19 mouse cellular contexts compared by ENCODE assay signal in the genomic region with DNA sequence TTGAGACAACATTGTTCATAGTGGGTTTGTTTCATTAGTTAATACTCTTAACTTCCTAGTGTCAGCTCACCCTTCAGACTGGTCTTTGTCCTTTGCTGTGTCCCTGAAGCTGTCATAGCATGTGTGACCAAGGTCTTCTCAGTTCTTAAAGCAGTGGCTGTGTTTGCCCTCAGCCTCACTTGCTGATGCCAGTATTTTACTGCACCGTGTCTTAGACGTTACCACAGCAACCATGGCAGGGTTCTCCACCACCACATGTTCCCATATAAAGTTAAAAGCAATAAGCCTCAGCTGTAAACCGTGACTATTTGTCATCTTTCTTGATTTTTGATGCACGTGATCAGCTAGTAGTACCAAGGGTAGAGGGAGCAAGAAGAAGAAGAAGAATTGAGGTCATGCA. TPM values are rescaled to one million over a fixed set of nuclear protein-coding genes. Genes with fewer than 3 reads are reported as not detected.
DNase-seq lines count a peak whose midpoint lies in the region; ATAC-seq lines count a peak whose summit lies in the region.
"Had no signal": no experiment of that assay in that cellular context is flagged by ENCODE, and none has a peak within 500 bp of the region (broad histone marks: within the 10 kb centered on the region; RNA-seq: fewer than 3 reads in every experiment).

No protein-coding gene starts in this region.

- no peak overlapping the region for H3K4me3 ChIP-seq in heart, embryonic 12.5 days
- no peak overlapping the region for H3K4me3 ChIP-seq in heart, embryonic 16.5 days (ENCODE audit: low read length)
- H3K4me3 ChIP-seq: embryonic facial prominence, embryonic 12.5 days; forebrain, embryonic 15.5 days; heart, adult 2 months; hindbrain, embryonic 15.5 days had no signal

- H3K4me2 ChIP-seq in heart, embryonic 12.5 days = no peak overlapping the region
- H3K4me2 ChIP-seq in heart, embryonic 16.5 days (ENCODE audit: low read depth, low read length) = no peak overlapping the region
- H3K4me2 ChIP-seq: embryonic facial prominence, embryonic 12.5 days; forebrain, embryonic 15.5 days; hindbrain, embryonic 15.5 days had no signal

- intact Hi-C loops in heart, postnatal 25 days (cut with DNase I) = loop anchor here (5.0 kb wide), 1 partner anchor 108 kb away; a partner anchor contains a TSS
- intact Hi-C loops in heart, postnatal 14 days (cut with DNase I) = loop anchor here (5.0 kb wide), 1 partner anchor 108 kb away; a partner anchor contains a TSS

- 77% methylated on average over 4 of the region's 4 CpGs for WGBS in heart, embryonic 12.5 days
- 85% methylated on average over 4 of the region's 4 CpGs for WGBS in heart, embryonic 16.5 days

- ATAC-seq in heart, embryonic 12.5 days (ENCODE audit: insufficient number of reproducible peaks, low FRiP score) = no peak
- ATAC-seq in heart, embryonic 16.5 days (replicated peaks; ENCODE audit: extremely low read depth, insufficient read depth, low FRiP score) = no peak
- ATAC-seq: activated CD4-positive, CD25-positive, alpha-beta regulatory T cell, adult 4 months; forebrain, embryonic 15.5 days; Patski had no signal

- peaks cover 26% of the 10 kb centered on the region for H3K4me1 ChIP-seq in heart, embryonic 12.5 days (replicated peaks)
- peaks cover 24% of the 10 kb centered on the region for H3K4me1 ChIP-seq in heart, embryonic 16.5 days (ENCODE audit: control insufficient read depth, insufficient read depth, low read length)
- H3K4me1 ChIP-seq: embryonic facial prominence, embryonic 12.5 days; forebrain, embryonic 15.5 days; hindbrain, embryonic 15.5 days had no signal

- H3K9ac ChIP-seq in heart, embryonic 12.5 days = no peak overlapping the region
- 0 out of 2 replicates have a peak overlapping the region, but pooled peaks have one; percentile 4 for H3K9ac ChIP-seq in heart, embryonic 16.5 days (ENCODE audit: low read length)
- H3K9ac ChIP-seq: embryonic facial prominence, embryonic 12.5 days; forebrain, embryonic 15.5 days; hindbrain, embryonic 15.5 days had no signal

- no peak for DNase-seq in heart, postnatal 25 days (ENCODE audit: low spot score)
- no peak for DNase-seq in heart, postnatal 14 days
- peak; percentile 44 for DNase-seq in brain, adult 2 months (ENCODE audit: low read depth, low spot score)
- no peak for DNase-seq in cerebellum, adult 9-10 months
- DNase-seq: adrenal gland, postnatal 14 days; cerebellum, adult 2 months; cerebellum, postnatal 25 days; gastrocnemius, postnatal 36 days; heart, adult 2 months; kidney, adult 11 months; kidney, adult 9 months had no signal

- H3K27me3 ChIP-seq in heart, embryonic 12.5 days (replicated peaks) = no peaks in the 10 kb centered on the region
- no peaks in the 10 kb centered on the region for H3K27me3 ChIP-seq in heart, embryonic 16.5 days (ENCODE audit: control insufficient read depth, insufficient read depth, low read length)
- H3K27me3 ChIP-seq: CH12.LX; embryonic facial prominence, embryonic 12.5 days; forebrain, embryonic 15.5 days; hindbrain, embryonic 15.5 days; Patski had no signal

- peaks cover 34% of the 10 kb centered on the region for H3K36me3 ChIP-seq in heart, embryonic 12.5 days
- H3K36me3 ChIP-seq in heart, embryonic 16.5 days (ENCODE audit: control insufficient read depth, insufficient read depth) = peaks cover 15% of the 10 kb centered on the region

- H3K27ac ChIP-seq in heart, embryonic 12.5 days (ENCODE audit: poor library complexity, severe bottlenecking) = peak overlapping the region; percentile 90
- peak overlapping the region; percentile 80 for H3K27ac ChIP-seq in heart, embryonic 16.5 days (ENCODE audit: low read length)
- H3K27ac ChIP-seq: embryonic facial prominence, embryonic 12.5 days; forebrain, embryonic 15.5 days; hindbrain, embryonic 15.5 days had no signal

- H3K9me3 ChIP-seq in heart, embryonic 12.5 days (replicated peaks) = no peaks in the 10 kb centered on the region
- no peaks in the 10 kb centered on the region for H3K9me3 ChIP-seq in heart, embryonic 16.5 days (replicated peaks; ENCODE audit: control insufficient read depth, low read length)
- H3K9me3 ChIP-seq: embryonic facial prominence, embryonic 12.5 days; forebrain, embryonic 15.5 days; hindbrain, embryonic 15.5 days had no signal

RNA-seq across cellular contexts. Expression of a gene that starts 41.0 kb away (rescaled TPM):
- 23.7 and 24.5 TPM in 2 replicates for polyA plus RNA-seq in heart, embryonic 12.5 days (2016; fragmentation: Nextera tagmentation; extraction: Ambion mirVana)
- total RNA-seq in heart, postnatal 25 days (2021) = 1 to 10 TPM; 8.7 to 8.8 TPM
- 14.9 TPM in 2 replicates for polyA plus RNA-seq in heart, embryonic 16.5 days (2015; fragmentation: Nextera tagmentation; extraction: Ambion mirVana)
- total RNA-seq in heart, postnatal 14 days (2021) = 1 to 10 TPM; 9.8 to 9.9 TPM
